Mouse (Mus musculus) gastrocnemius, postnatal 10 days (tissue): ENCODE results near the gene Clca2. TPM values are rescaled to one million over a fixed set of nuclear protein-coding genes. Genes with fewer than 3 reads are reported as not detected.
"Not testable (repeated sequence)": the region's sequence is repeated elsewhere in the genome, so short reads cannot be mapped to it uniquely, and the experiment has no call there.

Experiments used
- DNase-seq: peaks from one replicate; pipeline ENCODE4 v3.0.0; 2021; ENCODE audit warnings: mixed read lengths
- total RNA-seq, 2 experiments: library from RNA; stranded (reverse); gene quantifications; 2 replicates each; pipeline ENCODE4 v1.2.3; 2021

Clca2 gene
- total RNA-seq, 2 experiments from 2014 or later: 0.70 to 1.6 TPM

- DNase-seq: no peak
These were observed 13.1 kb downstream of the Clca2 start for GRCm38 (mm10) chr3:145086180-145086579.

- no peak for DNase-seq
These were observed 16.2 kb downstream of the Clca2 start for GRCm38 (mm10) chr3:145083081-145083480.

DNA sequence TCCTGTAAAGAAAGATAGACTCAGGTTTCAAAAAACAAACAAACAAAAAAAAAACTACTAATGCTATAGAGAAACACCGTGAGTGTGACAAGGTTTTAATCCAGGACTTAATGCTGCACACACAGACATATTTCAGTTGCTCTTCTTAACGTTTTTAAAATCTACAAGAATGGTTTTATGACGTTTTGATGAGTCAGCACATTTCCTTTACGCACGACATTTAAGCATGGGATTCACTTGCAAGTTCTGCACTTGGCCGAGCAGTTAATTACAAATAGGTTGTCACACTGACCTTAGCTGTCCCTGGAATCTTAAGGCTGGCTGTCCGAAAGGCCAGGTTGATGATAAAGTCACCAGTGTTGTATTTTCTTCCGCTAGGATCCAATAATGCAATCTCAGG is 18.3 kb downstream of the Clca2 start:
- no peak for DNase-seq

GRCm38 (mm10) chr3:145078405-145078804 is 20.8 kb downstream of the Clca2 start:
- no peak for DNase-seq

DNA sequence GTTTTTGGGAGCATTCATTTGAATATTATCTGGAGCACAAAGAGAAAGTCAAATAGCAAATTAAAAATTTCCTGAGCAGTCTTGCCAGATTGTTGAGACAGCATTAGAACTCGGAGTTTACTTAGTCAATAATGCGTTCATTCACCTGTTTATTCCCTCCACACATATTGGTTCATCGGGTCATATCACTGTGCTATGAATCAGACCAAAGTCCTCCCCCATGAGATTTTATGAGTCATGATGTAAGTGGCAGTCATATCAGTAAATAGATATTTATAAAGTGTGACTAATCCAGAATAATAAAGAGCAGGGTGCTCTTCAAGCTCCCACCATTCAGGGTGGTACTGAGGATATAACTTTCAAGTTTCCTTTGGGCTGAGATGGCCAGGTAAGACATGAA is 26.9 kb downstream of the Clca2 start:
- no peak for DNase-seq

- DNase-seq: no peak
These were observed 30.3 kb downstream of the Clca2 start for GRCm38 (mm10) chr3:145068964-145069363.

GRCm38 (mm10) chr3:145055138-145055537 is 44.1 kb downstream of the Clca2 start:
- not testable (repeated sequence) for DNase-seq

DNA sequence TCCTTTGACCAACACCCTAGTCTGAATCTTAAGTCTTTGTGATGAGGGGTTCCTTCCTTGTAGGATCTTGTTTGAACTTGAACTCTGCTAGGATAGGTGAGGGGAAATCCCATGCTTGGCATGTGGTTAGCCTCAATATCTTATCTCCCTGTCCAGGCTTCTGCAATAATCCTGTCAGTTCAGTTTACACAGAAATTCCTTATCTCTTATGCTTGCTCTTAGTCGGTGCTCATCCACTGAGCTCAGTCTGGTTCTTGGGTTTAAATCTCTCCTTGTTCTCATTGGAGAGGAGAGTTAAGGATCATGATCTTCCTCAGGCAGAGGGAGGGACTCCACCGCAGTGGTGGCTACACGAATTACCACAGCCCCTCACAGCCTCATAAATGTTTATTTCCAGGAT is 49.4 kb downstream of the Clca2 start:
- DNase-seq: no peak

DNA sequence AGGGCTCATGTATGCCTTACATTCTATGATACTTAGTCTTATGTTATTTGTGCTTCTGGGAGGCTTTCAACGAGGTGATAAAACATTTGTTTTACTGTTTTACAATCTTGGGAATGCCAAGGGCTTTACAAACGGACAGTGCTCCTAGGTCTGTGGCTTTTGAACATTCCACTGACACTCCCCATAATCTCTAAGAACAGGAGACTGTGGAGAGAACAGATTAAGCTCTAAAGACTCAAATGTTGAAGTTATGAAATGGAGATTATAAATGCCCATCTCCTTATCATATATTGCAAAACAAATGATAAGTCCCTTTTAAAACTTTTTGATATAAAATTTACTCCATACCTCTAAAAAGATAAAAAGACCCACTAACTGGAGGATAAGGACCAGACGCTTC is 60.4 kb downstream of the Clca2 start:
- no peak for DNase-seq

DNA sequence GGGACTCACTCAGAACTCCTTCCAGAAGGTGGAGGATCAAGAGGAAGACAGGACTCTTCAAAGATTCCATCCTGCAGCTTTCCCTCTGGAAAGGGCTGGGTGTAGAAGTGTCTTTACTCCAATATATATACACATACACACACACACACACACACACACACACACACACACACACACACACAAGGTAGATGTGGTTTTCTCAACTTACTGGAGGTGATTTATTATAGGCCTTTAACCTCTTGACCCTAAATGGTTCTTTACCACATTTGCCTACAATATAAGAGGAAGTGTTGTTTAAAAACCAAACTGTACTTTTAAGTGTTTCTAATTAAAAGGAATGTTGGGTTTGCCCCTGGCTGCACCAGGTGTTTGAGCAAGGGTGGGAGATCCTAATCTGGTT is 66.6 kb downstream of the Clca2 start, which contains the start of gene Clca1:
TSS of gene Clca1 (minus strand) at position 101 of the 400 bp plus-strand sequence.
- DNase-seq: no peak

DNA sequence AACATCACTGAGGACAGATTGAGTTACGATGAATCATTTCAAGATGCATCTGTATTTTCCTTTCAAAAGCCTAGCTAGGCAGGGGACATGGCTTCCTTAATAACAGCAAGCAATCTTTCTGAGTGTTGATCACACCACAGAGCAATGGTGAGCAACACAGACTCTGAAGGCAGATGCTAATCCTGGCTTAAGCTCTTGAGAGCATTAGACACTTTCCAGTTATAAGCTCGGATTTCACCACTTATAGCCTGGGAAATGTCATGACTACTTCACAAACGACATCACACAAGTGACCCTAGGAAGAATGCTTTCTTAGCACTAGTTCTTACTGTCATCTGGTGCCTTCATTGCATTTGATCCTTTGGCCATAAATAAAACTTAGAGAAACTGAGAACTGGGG is 71.2 kb downstream of the Clca2 start:
- no peak for DNase-seq

GRCm38 (mm10) chr3:145026750-145027149 is 72.5 kb downstream of the Clca2 start:
- DNase-seq: peak; percentile 26

Other genes with a start within 250 kb of the Clca2 start
- not detected for gene Clca4b, start 166.9 kb downstream of the Clca2 start, total RNA-seq
- gene Clca4a, start 124.4 kb downstream of the Clca2 start, total RNA-seq: not detected
- gene Clca1, start 66.7 kb downstream of the Clca2 start, total RNA-seq: not detected
- gene Odf2l, start 19.1 kb upstream of the Clca2 start, total RNA-seq: 10 to 100 TPM in 1 of 2 experiments, 1 to 10 TPM in 1; 5.9 to 15.5 TPM
- 1 to 10 TPM; 6.7 to 9.1 TPM for gene Col24a1, start 193.0 kb upstream of the Clca2 start, total RNA-seq